Mouse (Mus musculus): Measurements from ENCODE around the gene Ano4.

- TF ChIP-seq POLR2A (IDR thresholded peaks at IDR 0.05; ENCODE audit: insufficient read length, low read depth) (no peak), MYOD1 (IDR thresholded peaks at IDR 0.05; ENCODE audit: control insufficient read depth in 1 of 3, insufficient read length in 2 of 3, low read depth in 2 of 3) (no peak), USF1 (IDR thresholded peaks at IDR 0.05; ENCODE audit: low read depth) (no peak), E2F4 (IDR thresholded peaks at IDR 0.05; ENCODE audit: insufficient read depth) (no peak), TCF12 (IDR thresholded peaks at IDR 0.05; ENCODE audit: insufficient read depth, poor library complexity, severe bottlenecking) (no peak), POLR2AphosphoS2 (IDR thresholded peaks at IDR 0.05; ENCODE audit: insufficient read length, low read depth) (no peak)
These were observed 41.9 kb upstream of the Ano4 start for GRCm38 (mm10) chr10:89386461-89386860.
